Mouse (Mus musculus): Measurements from ENCODE around the gene Asxl2. TPM values are rescaled to one million over a fixed set of nuclear protein-coding genes. Genes with fewer than 3 reads are reported as not detected.

Asxl2 gene
- polyA plus RNA-seq, 1 experiment from 2014 or later, result 9.6 TPM

- ATAC-seq (replicated peaks; ENCODE audit: low FRiP score, low read depth), result no peak
- no peaks in the 10 kb centered on the region for H3K9me3 ChIP-seq (replicated peaks; ENCODE audit: low read length)
- DNase-seq (ENCODE audit: low spot score), result no peak
- no peak for TF ChIP-seq CTCF (IDR thresholded peaks at IDR 0.05; ENCODE audit: low read depth)
- peaks cover 12% of the 10 kb centered on the region for H3K36me3 ChIP-seq (ENCODE audit: insufficient read depth, low read length)
- no peaks in the 10 kb centered on the region for H3K27me3 ChIP-seq (ENCODE audit: insufficient read depth, low read length)
- no peak overlapping the region for H3K9ac ChIP-seq (ENCODE audit: low read depth, low read length)
- H3K4me3 ChIP-seq (replicated peaks; ENCODE audit: low read depth, low read length), result no peak overlapping the region
- no peak overlapping the region for H3K27ac ChIP-seq
- no peaks in the 10 kb centered on the region for H3K4me1 ChIP-seq (replicated peaks; ENCODE audit: insufficient read depth, low read length)
- WGBS, result 96% methylated on average over 6 of the region's 6 CpGs
- no peak overlapping the region for H3K4me2 ChIP-seq (ENCODE audit: low read length)
Observed at GRCm38 (mm10) chr12:3406585-3406984, 20.1 kb upstream of the Asxl2 start.

- H3K4me3 ChIP-seq (replicated peaks; ENCODE audit: low read depth, low read length), result no peak overlapping the region
- no peak for TF ChIP-seq CTCF (IDR thresholded peaks at IDR 0.05; ENCODE audit: low read depth)
- 94% methylated on average over 4 of the region's 4 CpGs for WGBS
- H3K4me2 ChIP-seq (ENCODE audit: low read length), result no peak overlapping the region
- H3K27ac ChIP-seq, result no peak overlapping the region
- H3K9me3 ChIP-seq (replicated peaks; ENCODE audit: low read length), result no peaks in the 10 kb centered on the region
- H3K9ac ChIP-seq (ENCODE audit: low read depth, low read length), result no peak overlapping the region
- no peaks in the 10 kb centered on the region for H3K27me3 ChIP-seq (ENCODE audit: insufficient read depth, low read length)
- ATAC-seq (replicated peaks; ENCODE audit: low FRiP score, low read depth), result no peak
- H3K4me1 ChIP-seq (replicated peaks; ENCODE audit: insufficient read depth, low read length), result no peaks in the 10 kb centered on the region
- H3K36me3 ChIP-seq (ENCODE audit: insufficient read depth, low read length), result no peaks in the 10 kb centered on the region
- DNase-seq (ENCODE audit: low spot score), result no peak
Observed at GRCm38 (mm10) chr12:3414956-3415355, 11.7 kb upstream of the Asxl2 start.

GRCm38 (mm10) chr12:3418761-3419160, 7.9 kb upstream of the Asxl2 start:
- Histone ChIP-seq H3K4me3 (replicated peaks; ENCODE audit: low read depth, low read length) (no peak overlapping the region), H3K4me1 (replicated peaks; ENCODE audit: insufficient read depth, low read length) (no peaks in the 10 kb centered on the region), H3K9ac (ENCODE audit: low read depth, low read length) (no peak overlapping the region), H3K27me3 (ENCODE audit: insufficient read depth, low read length) (no peaks in the 10 kb centered on the region), H3K27ac (no peak overlapping the region), H3K9me3 (replicated peaks; ENCODE audit: low read length) (no peaks in the 10 kb centered on the region), H3K36me3 (ENCODE audit: insufficient read depth, low read length) (no peaks in the 10 kb centered on the region), H3K4me2 (ENCODE audit: low read length) (no peak overlapping the region)
- ATAC-seq (replicated peaks; ENCODE audit: low FRiP score, low read depth) (no peak), DNase-seq (ENCODE audit: low spot score) (no peak)
- 77% methylated on average over 3 of the region's 3 CpGs for WGBS
- no peak for TF ChIP-seq CTCF (IDR thresholded peaks at IDR 0.05; ENCODE audit: low read depth)

DNA sequence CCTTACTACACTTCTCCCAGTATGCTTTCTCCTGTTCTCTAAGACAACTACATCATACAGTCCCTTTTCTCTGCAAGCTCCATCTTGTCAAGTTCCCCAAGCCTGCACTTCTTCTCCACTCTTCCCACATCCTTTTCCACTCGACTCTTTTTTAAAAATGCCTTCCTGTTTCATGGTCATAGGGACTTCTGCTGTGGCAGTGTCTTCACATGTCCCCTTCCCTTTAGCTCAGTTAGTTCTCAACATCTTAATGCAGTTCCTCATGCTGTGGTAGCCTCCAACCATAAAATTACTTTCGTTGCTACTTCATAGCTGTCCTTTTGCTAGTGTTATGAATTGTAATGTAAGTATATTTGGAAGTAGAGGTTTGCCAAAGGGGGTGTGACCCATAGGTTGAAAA, 6.1 kb upstream of the Asxl2 start:
- Histone ChIP-seq H3K9me3 (replicated peaks; ENCODE audit: low read length) (no peaks in the 10 kb centered on the region), H3K27ac (no peak overlapping the region), H3K9ac (ENCODE audit: low read depth, low read length) (no peak overlapping the region), H3K36me3 (ENCODE audit: insufficient read depth, low read length) (no peaks in the 10 kb centered on the region), H3K4me1 (replicated peaks; ENCODE audit: insufficient read depth, low read length) (peaks cover 4% of the 10 kb centered on the region), H3K4me3 (replicated peaks; ENCODE audit: low read depth, low read length) (no peak overlapping the region), H3K4me2 (ENCODE audit: low read length) (no peak overlapping the region), H3K27me3 (ENCODE audit: insufficient read depth, low read length) (no peaks in the 10 kb centered on the region)
- DNase-seq (ENCODE audit: low spot score), result no peak
- no peak for TF ChIP-seq CTCF (IDR thresholded peaks at IDR 0.05; ENCODE audit: low read depth)
- whole genome bisulfite sequencing, result 87% methylated on average over 2 of the region's 2 CpGs
- no peak for ATAC-seq (replicated peaks; ENCODE audit: low FRiP score, low read depth)

GRCm38 (mm10) chr12:3422786-3423185, 3.9 kb upstream of the Asxl2 start:
- no peak for TF ChIP-seq CTCF (IDR thresholded peaks at IDR 0.05; ENCODE audit: low read depth)
- Histone ChIP-seq H3K4me1 (replicated peaks; ENCODE audit: insufficient read depth, low read length) (peaks cover 6% of the 10 kb centered on the region), H3K9me3 (replicated peaks; ENCODE audit: low read length) (no peaks in the 10 kb centered on the region), H3K4me3 (replicated peaks; ENCODE audit: low read depth, low read length) (no peak overlapping the region), H3K27ac (no peak overlapping the region), H3K27me3 (ENCODE audit: insufficient read depth, low read length) (no peaks in the 10 kb centered on the region), H3K9ac (ENCODE audit: low read depth, low read length) (no peak overlapping the region), H3K36me3 (ENCODE audit: insufficient read depth, low read length) (no peaks in the 10 kb centered on the region), H3K4me2 (ENCODE audit: low read length) (no peak overlapping the region)
- ATAC-seq (replicated peaks; ENCODE audit: low FRiP score, low read depth), result no peak
- WGBS, result 89% methylated on average over 1 of the region's 1 CpGs
- DNase-seq (ENCODE audit: low spot score), result no peak

GRCm38 (mm10) chr12:3424179-3424578, 2.5 kb upstream of the Asxl2 start:
- no peak for TF ChIP-seq CTCF (IDR thresholded peaks at IDR 0.05; ENCODE audit: low read depth)
- H3K9ac ChIP-seq (ENCODE audit: low read depth, low read length), result no peak overlapping the region
- H3K4me1 ChIP-seq (replicated peaks; ENCODE audit: insufficient read depth, low read length), result peaks cover 6% of the 10 kb centered on the region
- no peak overlapping the region for H3K27ac ChIP-seq
- no peaks in the 10 kb centered on the region for H3K9me3 ChIP-seq (replicated peaks; ENCODE audit: low read length)
- no peak for ATAC-seq (replicated peaks; ENCODE audit: low FRiP score, low read depth)
- no peak overlapping the region for H3K4me3 ChIP-seq (replicated peaks; ENCODE audit: low read depth, low read length)
- no peak for DNase-seq (ENCODE audit: low spot score)
- H3K4me2 ChIP-seq (ENCODE audit: low read length), result no peak overlapping the region
- H3K36me3 ChIP-seq (ENCODE audit: insufficient read depth, low read length), result no peaks in the 10 kb centered on the region
- H3K27me3 ChIP-seq (ENCODE audit: insufficient read depth, low read length), result no peaks in the 10 kb centered on the region
- 70% methylated on average over 2 of the region's 2 CpGs for WGBS

Measured in kidney, postnatal 0 days (tissue).